Mouse (Mus musculus) left cerebral cortex, adult 18-20 months (tissue): ENCODE measurements around the gene 9430015G10Rik. TPM values are rescaled to one million over a fixed set of nuclear protein-coding genes. Genes with fewer than 3 reads are reported as not detected.

Experiments used
- DNase-seq, 2 experiments: peaks; one replicate each; pipeline ENCODE4 v3.0.0; 2021 to 2022; ENCODE audit warnings: low spot score in 2 of 2, mixed read lengths in 1 of 2
- total RNA-seq, 2 experiments: library from RNA; stranded (reverse); gene quantifications; 2 replicates each; pipeline ENCODE4 v1.2.3; 2021

9430015G10Rik gene
- total RNA-seq, 2 experiments from 2014 or later, result 29.4 to 30.7 TPM

GRCm38 (mm10) chr4:156168611-156169010 lies 58.8 kb downstream of the 9430015G10Rik start:
- no peak for DNase-seq

GRCm38 (mm10) chr4:156169129-156169528 lies 59.3 kb downstream of the 9430015G10Rik start:
- no peak for DNase-seq

GRCm38 (mm10) chr4:156171828-156172227 lies 62.0 kb downstream of the 9430015G10Rik start:
- no peak for DNase-seq

Other genes starting within 250 kb of the 9430015G10Rik start
- gene Tas1r3, start 246.6 kb upstream of the 9430015G10Rik start, total RNA-seq, result under 1 TPM; 0.23 TPM
- gene Cptp, start 240.5 kb upstream of the 9430015G10Rik start, total RNA-seq, result 10 to 100 TPM; 23.1 to 33.8 TPM
- gene Ints11, start 240.4 kb upstream of the 9430015G10Rik start, total RNA-seq, result 10 to 100 TPM; 31.7 to 33.9 TPM
- gene Pusl1, start 218.2 kb upstream of the 9430015G10Rik start, total RNA-seq, result 10 to 100 TPM; 54.9 to 58.6 TPM
- gene Acap3, start 218.2 kb upstream of the 9430015G10Rik start, total RNA-seq, result 100 to 1,000 TPM; 124 to 128 TPM
- 10 to 100 TPM; 67.6 to 70.3 TPM for gene Ube2j2, start 166.2 kb upstream of the 9430015G10Rik start, total RNA-seq
- 10 to 100 TPM; 16.6 to 17.7 TPM for gene C1qtnf12, start 147.7 kb upstream of the 9430015G10Rik start, total RNA-seq
- gene B3galt6, start 117.3 kb upstream of the 9430015G10Rik start, total RNA-seq, result 10 to 100 TPM in 1 of 2 experiments, 1 to 10 TPM in 1; 8.9 to 10.7 TPM
- gene Sdf4, start 117.1 kb upstream of the 9430015G10Rik start, total RNA-seq, result 100 to 1,000 TPM; 213 to 215 TPM
- gene Tnfrsf4, start 96.1 kb upstream of the 9430015G10Rik start, total RNA-seq, result 1 to 10 TPM in 1 of 2 experiments, under 1 TPM in 1; 0.95 to 2.3 TPM
- not detected for gene Tnfrsf18, start 83.8 kb upstream of the 9430015G10Rik start, total RNA-seq
- gene Ttll10, start 50.6 kb upstream of the 9430015G10Rik start, total RNA-seq, result not detected
- gene Rnf223, start 20.5 kb downstream of the 9430015G10Rik start, total RNA-seq, result 1 to 10 TPM in 1 of 2 experiments, under 1 TPM in 1; 0.77 to 1.1 TPM
- gene Agrn, start 87.5 kb downstream of the 9430015G10Rik start, total RNA-seq, result 100 to 1,000 TPM; 118 to 129 TPM
- 1 to 10 TPM in 1 of 2 experiments, under 1 TPM in 1; 0.63 to 1.4 TPM for gene Isg15, start 90.8 kb downstream of the 9430015G10Rik start, total RNA-seq
- 1 to 10 TPM; 5.8 to 6.0 TPM for gene AW011738, start 93.3 kb downstream of the 9430015G10Rik start, total RNA-seq
- gene Perm1, start 105.9 kb downstream of the 9430015G10Rik start, total RNA-seq, result under 1 TPM; 0.19 to 0.33 TPM
- gene Plekhn1, start 124.9 kb downstream of the 9430015G10Rik start, total RNA-seq, result 10 to 100 TPM; 34.2 to 40.1 TPM
- gene Noc2l, start 126.0 kb downstream of the 9430015G10Rik start, total RNA-seq, result 10 to 100 TPM; 70.4 to 71.6 TPM
- gene Samd11, start 145.7 kb downstream of the 9430015G10Rik start, total RNA-seq, result 1 to 10 TPM; 4.0 to 5.6 TPM
- not detected for gene Vmn2r-ps159, start 221.1 kb downstream of the 9430015G10Rik start, total RNA-seq